Mouse (Mus musculus) gastrocnemius, adult 2 months (tissue): ENCODE results near the gene Phgr1. TPM values are rescaled to one million over a fixed set of nuclear protein-coding genes. Genes with fewer than 3 reads are reported as not detected.

Experiments
- DNase-seq: peaks from one replicate; pipeline ENCODE4 v3.0.0; 2022
- H3K27ac ChIP-seq: fragments of 200-600 bp; 2 replicates; pipeline ENCODE4 v1.8.1; 2022; ENCODE audit warnings: mild to moderate bottlenecking
- H3K4me3 ChIP-seq: fragments of 200-600 bp; 2 replicates; pipeline ENCODE4 v1.8.1; 2022; ENCODE audit warnings: mild to moderate bottlenecking, moderate library complexity
- CTCF ChIP-seq: fragments of 200-600 bp; IDR thresholded peaks from 2 replicates; pipeline ENCODE4 v1.8.1; 2022; ENCODE audit warnings: antibody characterized with exemption, mild to moderate bottlenecking, moderate library complexity
- intact Hi-C: fragments of 180-260 bp; cut with DNase I; formaldehyde crosslinking; loops from one replicate; pipeline ENCODE4 v1.15.1; 2025
- total RNA-seq, 2 experiments: library from RNA; stranded (reverse); gene quantifications; 2 replicates each; pipeline ENCODE4 v1.2.3; 2021

The Phgr1 gene
- total RNA-seq, 2 experiments from 2014 or later, result not detected

- H3K4me3 ChIP-seq, result no peak overlapping the region
- DNase-seq, result no peak
- intact Hi-C loops, result no loop called here
- H3K27ac ChIP-seq, result no peak overlapping the region
- no peak for TF ChIP-seq CTCF
Measured at GRCm38 (mm10) chr2:118786525-118786924, 14.0 kb downstream of the Phgr1 start.

GRCm38 (mm10) chr2:118789501-118789900, 16.9 kb downstream of the Phgr1 start:
- DNase-seq, result peak; percentile 88
- intact Hi-C loops, result no loop called here
- TF ChIP-seq CTCF, result no peak
- Histone ChIP-seq H3K4me3 (no peak overlapping the region), H3K27ac (no peak overlapping the region)

- intact Hi-C loops, result loop anchor here (1.0 kb wide), 1 partner anchor 93 kb away; no protein-coding TSS in a partner anchor
- DNase-seq, result no peak
- H3K4me3 ChIP-seq, result peak overlapping the region; percentile 55
- TF ChIP-seq CTCF, result no peak
- H3K27ac ChIP-seq, result peak overlapping the region; percentile 28
Measured at GRCm38 (mm10) chr2:118790221-118790550, 17.6 kb downstream of the Phgr1 start.

- peak; percentile 77 for TF ChIP-seq CTCF
- intact Hi-C loops, result loop anchor here (1.0 kb wide), 1 partner anchor 92 kb away; no protein-coding TSS in a partner anchor
- peak; percentile 80 for DNase-seq
- peak overlapping the region; percentile 28 for H3K27ac ChIP-seq
- H3K4me3 ChIP-seq, result peak overlapping the region; percentile 55
Measured at GRCm38 (mm10) chr2:118790551-118791525, 18.3 kb downstream of the Phgr1 start.

GRCm38 (mm10) chr2:118791591-118792258, 19.2 kb downstream of the Phgr1 start:
- no peak for TF ChIP-seq CTCF
- peak; percentile 52 for DNase-seq
- no peak overlapping the region for H3K27ac ChIP-seq
- no peak overlapping the region; the same call in 1 of the 2 replicates for H3K4me3 ChIP-seq
- intact Hi-C loops, result no loop called here

GRCm38 (mm10) chr2:118792259-118792613, 19.7 kb downstream of the Phgr1 start:
- Histone ChIP-seq H3K27ac (no peak overlapping the region), H3K4me3 (no peak overlapping the region; the same call in 1 of the 2 replicates)
- peak; percentile 75 for DNase-seq
- no peak for TF ChIP-seq CTCF
- intact Hi-C loops, result no loop called here

GRCm38 (mm10) chr2:118793636-118794035, 21.1 kb downstream of the Phgr1 start:
- no peak overlapping the region for H3K4me3 ChIP-seq
- DNase-seq, result no peak
- intact Hi-C loops, result no loop called here
- H3K27ac ChIP-seq, result no peak overlapping the region
- TF ChIP-seq CTCF, result no peak

- intact Hi-C loops, result no loop called here
- Histone ChIP-seq H3K27ac (no peak overlapping the region), H3K4me3 (no peak overlapping the region)
- no peak for DNase-seq
- no peak for TF ChIP-seq CTCF
Measured at GRCm38 (mm10) chr2:118802542-118803118, 30.1 kb downstream of the Phgr1 start.

- DNase-seq, result no peak
- intact Hi-C loops, result no loop called here
- H3K27ac ChIP-seq, result no peak overlapping the region
- TF ChIP-seq CTCF, result no peak
- H3K4me3 ChIP-seq, result no peak overlapping the region
Measured at GRCm38 (mm10) chr2:118804474-118804873, 31.9 kb downstream of the Phgr1 start.

- intact Hi-C loops, result no loop called here
- Histone ChIP-seq H3K27ac (no peak overlapping the region), H3K4me3 (no peak overlapping the region)
- no peak for DNase-seq
- TF ChIP-seq CTCF, result no peak
Measured at GRCm38 (mm10) chr2:118805137-118805536, 32.6 kb downstream of the Phgr1 start.

- no peak overlapping the region for H3K27ac ChIP-seq
- intact Hi-C loops, result no loop called here
- no peak for TF ChIP-seq CTCF
- H3K4me3 ChIP-seq, result no peak overlapping the region
- DNase-seq, result no peak
Measured at GRCm38 (mm10) chr2:118805756-118806155, 33.2 kb downstream of the Phgr1 start.

GRCm38 (mm10) chr2:118806860-118807259, 34.3 kb downstream of the Phgr1 start:
- no peak for TF ChIP-seq CTCF
- intact Hi-C loops, result no loop called here
- H3K4me3 ChIP-seq, result no peak overlapping the region
- peak overlapping the region; percentile 62 for H3K27ac ChIP-seq
- DNase-seq, result peak; percentile 85

- no peak overlapping the region for H3K4me3 ChIP-seq
- intact Hi-C loops, result loop anchor here (5.0 kb wide), 1 partner anchor 51 kb away; the partner anchor contains the start of gene Ivd
- TF ChIP-seq CTCF, result no peak
- no peak for DNase-seq
- no peak overlapping the region for H3K27ac ChIP-seq
Measured at GRCm38 (mm10) chr2:118810861-118811260, 38.3 kb downstream of the Phgr1 start.
